Mouse (Mus musculus): ENCODE data around the gene Nlk.
"Not testable (repeated sequence)": the region's sequence is repeated elsewhere in the genome, so short reads cannot be mapped to it uniquely, and the experiment has no call there.

Nlk gene

GRCm38 (mm10) chr11:78681058-78681457 lies 16.1 kb downstream of the Nlk start:
- DNase-seq (ENCODE audit: low read depth, low spot score), result no peak

GRCm38 (mm10) chr11:78678761-78679160 lies 18.4 kb downstream of the Nlk start:
- no peak for DNase-seq (ENCODE audit: low read depth, low spot score)

GRCm38 (mm10) chr11:78668647-78669046 lies 28.5 kb downstream of the Nlk start:
- DNase-seq (ENCODE audit: low read depth, low spot score), result peak; percentile 96

GRCm38 (mm10) chr11:78664853-78665252 lies 32.3 kb downstream of the Nlk start:
- no peak for DNase-seq (ENCODE audit: low read depth, low spot score)

- DNase-seq (ENCODE audit: low read depth, low spot score), result peak; percentile 85
Measured at GRCm38 (mm10) chr11:78663916-78664315, 33.3 kb downstream of the Nlk start.

GRCm38 (mm10) chr11:78649143-78649542 lies 48.0 kb downstream of the Nlk start:
- DNase-seq (ENCODE audit: low read depth, low spot score), result no peak

- DNase-seq (ENCODE audit: low read depth, low spot score), result not testable (repeated sequence)
Measured at GRCm38 (mm10) chr11:78648405-78648804, 48.8 kb downstream of the Nlk start.

GRCm38 (mm10) chr11:78643746-78644145 lies 53.4 kb downstream of the Nlk start:
- DNase-seq (ENCODE audit: low read depth, low spot score), result no peak

- DNase-seq (ENCODE audit: low read depth, low spot score), result no peak
Measured at GRCm38 (mm10) chr11:78642151-78642550, 55.0 kb downstream of the Nlk start.

GRCm38 (mm10) chr11:78641088-78641487 lies 56.1 kb downstream of the Nlk start:
- DNase-seq (ENCODE audit: low read depth, low spot score), result no peak

GRCm38 (mm10) chr11:78632782-78633181 lies 64.4 kb downstream of the Nlk start:
- no peak for DNase-seq (ENCODE audit: low read depth, low spot score)

GRCm38 (mm10) chr11:78628871-78629270 lies 68.3 kb downstream of the Nlk start:
- DNase-seq (ENCODE audit: low read depth, low spot score), result no peak

GRCm38 (mm10) chr11:78624377-78624776 lies 72.8 kb downstream of the Nlk start:
- DNase-seq (ENCODE audit: low read depth, low spot score), result no peak

GRCm38 (mm10) chr11:78621926-78622325 lies 75.2 kb downstream of the Nlk start:
- DNase-seq (ENCODE audit: low read depth, low spot score), result no peak

GRCm38 (mm10) chr11:78620179-78620578 lies 77.0 kb downstream of the Nlk start:
- DNase-seq (ENCODE audit: low read depth, low spot score), result no peak

- no peak for DNase-seq (ENCODE audit: low read depth, low spot score)
Measured at GRCm38 (mm10) chr11:78611273-78611672, 85.9 kb downstream of the Nlk start.

GRCm38 (mm10) chr11:78609657-78610056 lies 87.5 kb downstream of the Nlk start:
- DNase-seq (ENCODE audit: low read depth, low spot score), result no peak

- DNase-seq (ENCODE audit: low read depth, low spot score), result no peak
Measured at GRCm38 (mm10) chr11:78604826-78605225, 92.3 kb downstream of the Nlk start.

GRCm38 (mm10) chr11:78602781-78603180 lies 94.4 kb downstream of the Nlk start:
- DNase-seq (ENCODE audit: low read depth, low spot score), result no peak

- DNase-seq (ENCODE audit: low read depth, low spot score), result no peak
Measured at GRCm38 (mm10) chr11:78600926-78601590, 96.1 kb downstream of the Nlk start.

- no peak for DNase-seq (ENCODE audit: low read depth, low spot score)
Measured at GRCm38 (mm10) chr11:78600496-78600895, 96.7 kb downstream of the Nlk start.

- no peak for DNase-seq (ENCODE audit: low read depth, low spot score)
Measured at GRCm38 (mm10) chr11:78600051-78600450, 97.1 kb downstream of the Nlk start.

- no peak for DNase-seq (ENCODE audit: low read depth, low spot score)
Measured at GRCm38 (mm10) chr11:78598763-78599415, 98.3 kb downstream of the Nlk start.
